Mouse (Mus musculus): ENCODE measurements around the gene Gm10490. TPM values are rescaled to one million over a fixed set of nuclear protein-coding genes. Genes with fewer than 3 reads are reported as not detected.
"Not testable (repeated sequence)": the region's sequence is repeated elsewhere in the genome, so short reads cannot be mapped to it uniquely, and the experiment has no call there.

The Gm10490 gene
- polyA plus RNA-seq, 1 experiment from 2014 or later, result not detected

DNA sequence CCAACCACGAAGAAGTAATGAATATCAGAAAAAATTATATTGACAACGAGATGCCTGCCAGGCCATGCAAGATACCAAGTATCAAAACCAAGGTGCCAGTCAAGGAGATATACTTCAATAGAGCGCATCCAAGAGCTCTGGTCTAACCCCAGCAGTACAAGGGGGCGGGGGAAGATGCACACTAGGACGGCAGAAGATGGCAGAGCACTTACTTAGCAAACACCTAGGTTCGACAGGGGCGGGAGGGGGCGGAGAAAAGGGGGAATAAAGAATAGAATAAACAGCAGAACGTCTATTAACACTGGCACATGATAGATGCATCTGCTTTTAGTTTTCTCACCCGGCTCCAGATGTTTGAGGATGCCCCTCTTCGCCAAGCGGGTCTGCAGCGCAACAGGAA lies 11.1 kb upstream of the Gm10490 start:
- no peak for ATAC-seq
- H3K27ac ChIP-seq, result no peak overlapping the region

DNA sequence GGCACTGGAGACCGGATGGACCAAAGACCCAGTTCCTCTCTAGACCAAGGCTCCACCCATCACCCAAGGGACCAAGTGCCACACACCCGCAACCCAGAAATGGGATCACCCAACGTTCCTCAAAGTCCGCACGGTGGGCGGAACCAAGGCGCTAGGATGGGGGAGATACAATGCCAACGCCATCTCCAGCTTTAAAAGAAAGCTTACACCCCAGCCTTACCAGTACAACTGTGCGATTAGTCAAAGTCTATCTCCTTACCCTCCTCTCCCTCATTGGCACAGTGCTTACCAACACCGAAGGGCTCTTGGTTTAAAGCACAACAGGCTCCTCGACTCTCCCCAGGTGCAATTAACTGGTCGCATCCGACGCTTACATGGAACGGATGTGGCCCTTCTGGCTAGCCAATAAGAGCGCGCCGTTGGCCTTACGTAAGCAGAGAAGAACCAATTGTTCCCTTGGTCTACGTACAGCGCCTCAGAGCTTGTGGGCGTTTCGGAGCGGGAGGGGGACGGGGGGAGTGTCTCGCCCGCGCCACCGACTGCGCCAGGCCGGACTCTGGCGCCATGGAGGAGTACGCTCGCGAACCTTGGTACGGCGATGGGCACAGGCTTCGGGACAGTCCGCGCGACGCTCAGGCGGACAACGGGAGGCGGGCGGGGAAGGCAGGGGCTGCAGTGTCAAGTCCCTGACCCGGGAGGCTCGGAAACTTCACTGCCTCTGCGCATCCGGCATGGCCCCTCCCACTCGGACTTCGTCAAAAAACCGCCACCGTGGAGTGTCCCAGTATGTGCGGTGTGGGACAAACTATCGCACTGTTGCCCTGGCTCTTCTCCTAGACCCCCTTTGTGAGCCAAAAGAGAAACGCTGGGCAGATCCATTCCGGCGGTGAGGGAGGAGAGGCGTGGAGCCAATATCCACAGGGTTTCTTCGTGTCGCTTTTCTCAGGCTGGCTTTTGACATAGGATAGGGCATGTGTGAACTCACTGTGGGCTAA lies 10.2 kb upstream of the Gm10490 start, which contains the start of the genes Pqbp1 and Timm17b:
TSS of gene Pqbp1 (minus strand) at position 390 of the 995 bp plus-strand sequence.
TSS of gene Timm17b (plus strand) at position 478 of the 995 bp plus-strand sequence.
- Histone ChIP-seq H3K4me3 (peak within 1 kb of the TSS; percentile 54), H3K9ac (peak within 1 kb of the TSS; percentile 72), H3K4me2 (peak within 1 kb of the TSS; percentile 61), H3K36me3 (ENCODE audit: poor library complexity, severe bottlenecking) (peaks cover 20% of the 10 kb centered on the region), H3K4me1 (peaks cover 7% of the 10 kb centered on the region), H3K27ac (peak within 1 kb of the TSS; percentile 78), H3K27me3 (no peaks in the 10 kb centered on the region), H3K9me3 (replicated peaks) (no peaks in the 10 kb centered on the region)
- peak; percentile 99 for ATAC-seq
- 16% methylated on average over 57 of the region's 62 CpGs for WGBS

More for the DNA sequence above, 11.1 kb upstream of the Gm10490 start:
- Histone ChIP-seq H3K4me1 (peaks cover 7% of the 10 kb centered on the region), H3K9ac (peak overlapping the region; percentile 63), H3K4me3 (peak overlapping the region; percentile 54), H3K27me3 (no peaks in the 10 kb centered on the region), H3K36me3 (ENCODE audit: poor library complexity, severe bottlenecking) (peaks cover 22% of the 10 kb centered on the region), H3K4me2 (peak overlapping the region; percentile 61), H3K9me3 (replicated peaks) (no peaks in the 10 kb centered on the region)
- WGBS, result 29% methylated on average over 13 of the region's 13 CpGs

DNA sequence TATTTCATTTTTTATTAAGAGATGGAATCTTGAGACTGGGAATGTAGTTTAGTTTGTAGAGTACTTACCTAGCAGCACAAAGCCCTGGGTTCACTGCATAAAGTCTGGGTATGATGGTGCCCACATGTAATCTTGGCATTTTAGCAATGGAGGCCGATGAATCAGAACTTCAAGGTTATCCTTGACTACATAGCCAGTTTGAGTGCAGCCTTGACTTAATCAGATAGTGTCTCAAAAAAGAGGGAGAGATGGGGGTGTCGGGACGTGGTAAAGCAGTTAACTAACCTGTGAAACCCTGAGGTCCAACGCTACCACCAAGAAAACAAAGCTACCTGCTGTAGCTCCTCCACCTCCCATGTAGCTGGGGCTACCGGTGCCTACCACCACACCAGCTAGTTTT lies 4.9 kb upstream of the Gm10490 start:
- Histone ChIP-seq H3K4me3 (no peak overlapping the region), H3K9ac (no peak overlapping the region), H3K36me3 (ENCODE audit: poor library complexity, severe bottlenecking) (peaks cover 16% of the 10 kb centered on the region; the same call in 1 of the 2 replicates), H3K4me1 (no peaks in the 10 kb centered on the region), H3K4me2 (no peak overlapping the region), H3K9me3 (replicated peaks) (no peaks in the 10 kb centered on the region), H3K27ac (no peak overlapping the region), H3K27me3 (no peaks in the 10 kb centered on the region)
- no peak for ATAC-seq
- 89% methylated on average over 5 of the region's 5 CpGs for WGBS

DNA sequence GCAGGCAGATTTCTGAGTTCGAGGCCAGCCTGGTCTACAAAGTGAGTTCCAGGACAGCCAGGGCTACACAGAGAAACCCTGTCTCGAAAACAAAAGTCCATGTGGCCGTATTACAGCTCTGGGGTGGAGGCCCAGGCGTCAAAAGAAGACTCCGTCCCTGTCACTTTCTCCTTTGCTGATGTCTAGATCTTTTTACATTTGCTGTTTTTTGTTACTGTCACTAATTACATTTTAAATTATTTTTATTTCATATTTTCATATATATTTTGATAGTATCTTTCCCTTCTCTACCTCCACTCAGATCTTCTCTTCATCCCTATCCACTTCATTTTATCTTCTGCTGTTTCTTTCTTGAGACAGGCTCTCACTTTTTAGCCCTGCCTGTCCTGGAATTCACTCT lies 1.6 kb upstream of the Gm10490 start, which contains the start of gene Gm10491:
TSS of gene Gm10491 (minus strand) at position 101 of the 400 bp plus-strand sequence.
- no peak within 1 kb of the TSS for H3K4me3 ChIP-seq
- H3K9ac ChIP-seq, result no peak within 1 kb of the TSS
- peaks cover 16% of the 10 kb centered on the region; the same call in 1 of the 2 replicates for H3K36me3 ChIP-seq (ENCODE audit: poor library complexity, severe bottlenecking)
- ATAC-seq, result no peak
- H3K4me2 ChIP-seq, result no peak within 1 kb of the TSS
- WGBS, result 88% methylated on average over 5 of the region's 5 CpGs
- no peak within 1 kb of the TSS for H3K27ac ChIP-seq
- H3K27me3 ChIP-seq, result no peaks in the 10 kb centered on the region
- H3K9me3 ChIP-seq (replicated peaks), result no peaks in the 10 kb centered on the region
- no peaks in the 10 kb centered on the region for H3K4me1 ChIP-seq

DNA sequence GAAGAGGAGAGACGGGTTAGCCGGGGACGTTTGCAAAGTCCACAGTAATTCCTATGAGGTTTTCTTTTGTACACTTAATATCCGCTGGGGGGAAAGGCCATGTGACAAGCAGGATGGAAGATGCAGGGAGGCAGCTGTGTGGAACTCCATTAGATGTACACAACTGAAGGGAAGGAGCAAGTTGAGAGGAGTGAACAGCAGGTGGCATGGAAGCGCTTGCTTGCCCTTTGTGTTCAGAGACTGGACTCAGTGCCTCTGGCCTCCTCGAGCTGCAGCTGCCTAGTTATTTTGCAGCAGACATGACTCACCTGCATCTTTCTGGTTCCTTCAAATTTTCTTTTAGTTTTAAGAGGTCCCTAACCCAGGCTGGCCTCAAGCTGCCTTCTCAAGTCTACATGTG lies 1.1 kb downstream of the Gm10490 start:
- ATAC-seq, result no peak
- WGBS, result 50% methylated on average over 6 of the region's 6 CpGs
- no peak overlapping the region for H3K4me3 ChIP-seq
- H3K9me3 ChIP-seq (replicated peaks), result no peaks in the 10 kb centered on the region
- H3K27me3 ChIP-seq, result no peaks in the 10 kb centered on the region
- H3K4me2 ChIP-seq, result no peak overlapping the region
- H3K4me1 ChIP-seq, result no peaks in the 10 kb centered on the region
- no peak overlapping the region for H3K9ac ChIP-seq
- H3K36me3 ChIP-seq (ENCODE audit: poor library complexity, severe bottlenecking), result peaks cover 16% of the 10 kb centered on the region; the same call in 1 of the 2 replicates
- no peak overlapping the region for H3K27ac ChIP-seq

DNA sequence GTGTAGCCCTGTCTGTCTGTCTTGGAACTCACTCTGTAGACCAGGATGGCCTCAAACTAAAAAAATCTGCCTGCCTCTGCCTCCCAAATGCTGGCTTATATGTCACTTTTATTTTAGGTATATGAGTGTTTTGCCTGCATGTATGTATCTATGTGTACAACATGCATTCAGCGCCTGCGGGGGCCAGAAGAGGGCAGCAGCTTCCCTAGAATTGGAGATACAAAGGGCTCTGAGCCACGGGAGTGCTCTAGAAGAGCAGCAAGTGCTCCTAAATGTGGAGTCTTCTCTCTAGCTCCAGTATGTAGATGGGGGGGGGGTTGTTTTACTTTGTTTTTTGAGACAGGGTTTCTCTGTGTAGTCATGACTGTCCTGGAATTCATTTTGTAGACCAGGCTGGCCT lies 6.3 kb downstream of the Gm10490 start:
- H3K9ac ChIP-seq; H3K4me3 ChIP-seq; H3K9me3 ChIP-seq (replicated peaks); H3K36me3 ChIP-seq (ENCODE audit: poor library complexity, severe bottlenecking); ATAC-seq; H3K4me2 ChIP-seq; H3K27me3 ChIP-seq; H3K27ac ChIP-seq; H3K4me1 ChIP-seq: not testable (repeated sequence)
- WGBS, result 18% methylated on average over 3 of the region's 3 CpGs

DNA sequence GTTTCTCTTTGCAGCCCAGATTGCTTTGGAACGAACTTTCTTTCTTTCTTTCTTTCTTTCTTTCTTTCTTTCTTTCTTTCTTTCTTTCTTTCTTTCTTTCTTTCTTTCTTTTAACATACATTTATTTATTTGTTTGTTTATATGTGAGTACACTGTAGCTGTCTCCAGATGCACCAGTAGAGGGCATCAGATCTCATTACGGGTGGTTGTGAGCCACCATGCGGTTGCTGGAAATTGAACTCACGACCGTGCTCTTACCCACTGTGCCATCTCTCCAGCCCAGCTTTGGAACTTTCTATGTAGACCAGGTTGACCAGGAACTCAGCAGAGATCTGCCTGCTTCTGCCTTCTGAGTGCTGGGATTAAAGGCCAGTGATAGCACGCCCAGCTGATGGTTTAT lies 8.6 kb downstream of the Gm10490 start:
- not testable (repeated sequence) for ATAC-seq, H3K9ac ChIP-seq
- 80% methylated on average over 6 of the region's 6 CpGs for WGBS

DNA sequence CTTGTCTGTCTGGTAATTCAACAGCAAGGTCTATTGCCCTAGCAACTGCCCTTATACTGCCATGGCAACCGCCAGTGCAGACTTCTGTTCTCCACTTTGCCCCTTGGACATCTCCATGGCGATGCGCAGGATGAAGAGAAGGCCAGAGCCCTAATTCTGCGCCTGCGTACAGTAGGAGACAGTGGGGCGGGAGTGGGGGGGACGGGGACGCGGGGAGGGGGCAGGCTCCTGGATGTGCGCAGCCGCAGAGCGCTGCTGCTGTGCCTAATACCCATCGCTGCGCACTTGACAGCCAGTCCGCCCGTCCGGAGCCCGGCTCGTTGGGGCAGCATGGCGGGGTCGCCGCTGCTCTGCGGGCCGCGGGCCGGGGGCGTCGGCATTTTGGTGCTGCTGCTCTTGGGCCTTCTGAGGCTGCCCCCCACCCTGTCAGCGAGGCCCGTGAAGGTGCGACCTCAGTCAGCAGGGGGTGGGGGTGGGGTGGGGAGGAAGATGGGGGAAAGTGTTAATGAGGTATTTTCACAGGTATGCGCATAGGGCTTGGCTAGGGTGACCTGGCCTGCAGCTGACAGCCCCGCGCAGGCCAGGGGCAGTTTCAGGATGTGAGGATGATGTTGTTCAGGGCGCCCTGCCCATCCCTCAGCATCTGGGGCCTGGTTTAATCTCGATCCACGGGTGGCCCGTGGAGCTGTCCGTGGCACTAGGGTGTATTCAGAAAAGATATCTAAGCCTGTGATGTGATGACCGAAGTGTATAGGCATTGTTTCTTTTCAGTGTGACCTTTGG lies 10.4 kb downstream of the Gm10490 start, which contains the start of gene Pcsk1n:
TSS of gene Pcsk1n (plus strand) at position 222 of the 783 bp plus-strand sequence.
- 21% methylated on average over 30 of the region's 40 CpGs for WGBS
- ATAC-seq, result peak; percentile 91
- peak within 1 kb of the TSS; percentile 57 for H3K27ac ChIP-seq

More for the DNA sequence above, 8.6 kb downstream of the Gm10490 start:
- not testable (repeated sequence) for H3K4me3 ChIP-seq; H3K36me3 ChIP-seq (ENCODE audit: poor library complexity, severe bottlenecking); H3K4me2 ChIP-seq; H3K9me3 ChIP-seq (replicated peaks); H3K4me1 ChIP-seq; H3K27ac ChIP-seq
- peaks cover 12% of the 10 kb centered on the region for H3K27me3 ChIP-seq

DNA sequence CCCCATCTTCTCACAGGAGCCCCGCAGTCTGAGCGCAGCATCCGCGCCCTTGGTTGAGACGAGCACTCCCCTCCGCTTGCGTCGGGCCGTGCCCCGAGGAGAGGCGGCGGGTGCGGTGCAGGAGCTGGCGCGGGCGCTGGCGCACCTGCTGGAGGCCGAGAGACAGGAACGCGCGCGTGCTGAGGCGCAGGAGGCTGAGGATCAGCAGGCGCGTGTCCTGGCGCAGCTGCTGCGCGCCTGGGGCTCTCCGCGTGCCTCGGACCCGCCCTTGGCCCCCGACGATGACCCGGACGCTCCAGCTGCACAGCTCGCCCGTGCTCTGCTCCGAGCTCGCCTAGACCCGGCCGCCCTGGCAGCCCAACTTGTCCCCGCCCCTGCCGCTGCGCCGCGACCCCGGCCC lies 12.7 kb downstream of the Gm10490 start:
- Histone ChIP-seq H3K4me3 (peak overlapping the region; percentile 46), H3K9ac (peak overlapping the region; percentile 59), H3K4me1 (peaks cover 8% of the 10 kb centered on the region), H3K4me2 (peak overlapping the region; percentile 63), H3K27me3 (peaks cover 29% of the 10 kb centered on the region), H3K9me3 (replicated peaks) (no peaks in the 10 kb centered on the region), H3K27ac (no peak overlapping the region), H3K36me3 (ENCODE audit: poor library complexity, severe bottlenecking) (0 out of 2 replicates have a peak, but pooled peaks cover 5% of the 10 kb centered on the region)
- no peak for ATAC-seq
- 14% methylated on average over 33 of the region's 48 CpGs for WGBS

More for the DNA sequence above, 10.4 kb downstream of the Gm10490 start, which contains the start of gene Pcsk1n:
- Histone ChIP-seq H3K4me1 (peaks cover 8% of the 10 kb centered on the region), H3K4me3 (peak within 1 kb of the TSS; percentile 46), H3K4me2 (peak within 1 kb of the TSS; percentile 63), H3K9ac (peak within 1 kb of the TSS; percentile 60), H3K36me3 (ENCODE audit: poor library complexity, severe bottlenecking) (0 out of 2 replicates have a peak, but pooled peaks cover 5% of the 10 kb centered on the region), H3K27me3 (peaks cover 24% of the 10 kb centered on the region), H3K9me3 (replicated peaks) (no peaks in the 10 kb centered on the region)

DNA sequence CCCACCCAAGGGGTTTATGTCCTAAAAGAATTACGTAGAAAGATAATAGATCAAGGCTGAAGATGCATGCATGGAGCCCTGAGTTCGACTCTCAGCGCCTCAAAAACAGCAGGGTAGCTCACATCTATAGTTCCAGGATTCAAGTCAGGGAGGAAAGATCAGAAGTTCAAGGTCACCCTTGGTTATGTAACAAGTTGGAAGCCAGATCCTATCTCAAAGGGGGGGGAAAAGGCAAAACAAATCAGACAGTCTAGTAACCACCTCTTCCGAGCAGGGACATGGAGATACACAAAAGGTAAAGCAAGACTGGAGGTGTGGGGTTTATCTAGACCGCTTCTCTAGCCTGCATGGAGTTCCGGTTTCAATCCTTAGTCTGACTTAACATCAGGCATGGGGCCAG lies 16.9 kb downstream of the Gm10490 start:
- no peak overlapping the region for H3K9ac ChIP-seq
- peaks cover 29% of the 10 kb centered on the region for H3K27me3 ChIP-seq
- no peak overlapping the region for H3K4me2 ChIP-seq
- H3K4me1 ChIP-seq, result peaks cover 8% of the 10 kb centered on the region
- ATAC-seq, result no peak
- no peaks in the 10 kb centered on the region; the same call in 1 of the 2 replicates for H3K9me3 ChIP-seq (replicated peaks)
- no peak overlapping the region for H3K4me3 ChIP-seq
- peaks cover 18% of the 10 kb centered on the region for H3K36me3 ChIP-seq (ENCODE audit: poor library complexity, severe bottlenecking)
- WGBS, result 84% methylated on average over 6 of the region's 6 CpGs
- no peak overlapping the region for H3K27ac ChIP-seq

DNA sequence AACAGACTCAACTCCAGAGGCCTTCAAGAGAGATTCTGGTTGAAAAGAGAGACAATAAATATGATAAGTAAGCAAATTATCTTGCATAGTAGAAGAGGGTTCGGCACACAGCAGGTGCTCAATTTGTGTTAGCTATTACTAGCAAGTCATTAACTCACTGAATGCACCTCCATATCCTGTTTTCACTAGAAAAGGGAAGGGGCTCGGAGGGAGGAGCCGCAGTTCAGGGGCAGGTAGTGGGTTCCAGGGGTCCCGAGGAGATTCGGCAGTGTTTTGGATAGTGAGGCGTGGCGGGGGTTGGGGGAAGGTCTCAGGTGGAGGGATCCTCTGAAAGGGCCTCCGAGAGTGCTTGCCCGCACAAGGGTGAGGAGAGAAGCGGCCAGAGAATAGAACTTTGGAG lies 17.8 kb downstream of the Gm10490 start:
- H3K27ac ChIP-seq, result no peak overlapping the region
- no peak for ATAC-seq
- no peak overlapping the region for H3K4me2 ChIP-seq
- H3K4me1 ChIP-seq, result peaks cover 8% of the 10 kb centered on the region
- H3K4me3 ChIP-seq, result no peak overlapping the region
- WGBS, result 28% methylated on average over 10 of the region's 10 CpGs
- H3K36me3 ChIP-seq (ENCODE audit: poor library complexity, severe bottlenecking), result peaks cover 27% of the 10 kb centered on the region
- no peak overlapping the region for H3K9ac ChIP-seq
- H3K27me3 ChIP-seq, result peaks cover 25% of the 10 kb centered on the region
- H3K9me3 ChIP-seq (replicated peaks), result no peaks in the 10 kb centered on the region; the same call in 1 of the 2 replicates

All from forebrain, embryonic 13.5 days (tissue).